Mouse (Mus musculus): ENCODE measurements around the gene Cox7a1. TPM values are rescaled to one million over a fixed set of nuclear protein-coding genes. Genes with fewer than 3 reads are reported as not detected.
A peak's percentile ranks its signal among the peaks of the same experiment; 100 is the strongest.
"Not testable (repeated sequence)": the region's sequence is repeated elsewhere in the genome, so short reads cannot be mapped to it uniquely, and the experiment has no call there.

The Cox7a1 gene
- total RNA-seq (2022), result 1 to 10 TPM; 4.4 to 6.9 (median 5.1) TPM

DNA sequence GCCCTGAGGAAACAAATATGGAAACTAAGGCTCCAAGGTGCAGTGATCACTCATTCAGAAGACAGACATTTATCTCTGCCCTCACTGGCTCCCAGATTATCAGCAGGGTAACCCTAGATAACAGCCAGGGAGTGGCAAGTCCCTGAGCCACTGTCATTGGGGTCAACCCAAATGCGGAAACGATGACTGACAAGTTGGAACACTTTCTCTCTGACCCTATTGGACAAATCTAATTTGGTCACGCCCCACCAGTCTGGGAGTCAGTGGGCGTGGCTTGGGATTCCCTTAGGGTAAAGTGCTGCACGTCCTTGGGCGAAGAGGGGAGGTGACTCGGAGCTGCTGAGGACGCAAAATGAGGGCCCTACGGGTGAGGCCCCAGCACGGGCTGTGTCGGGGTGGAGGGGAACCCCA, at the start of gene Cox7a1:
Cox7a1 (plus strand) TSS at position 266 of the 411 bp plus-strand sequence.
- DNase-seq (ENCODE audit: low spot score in 2 of 2), result peak; percentile 42 to 60

DNA sequence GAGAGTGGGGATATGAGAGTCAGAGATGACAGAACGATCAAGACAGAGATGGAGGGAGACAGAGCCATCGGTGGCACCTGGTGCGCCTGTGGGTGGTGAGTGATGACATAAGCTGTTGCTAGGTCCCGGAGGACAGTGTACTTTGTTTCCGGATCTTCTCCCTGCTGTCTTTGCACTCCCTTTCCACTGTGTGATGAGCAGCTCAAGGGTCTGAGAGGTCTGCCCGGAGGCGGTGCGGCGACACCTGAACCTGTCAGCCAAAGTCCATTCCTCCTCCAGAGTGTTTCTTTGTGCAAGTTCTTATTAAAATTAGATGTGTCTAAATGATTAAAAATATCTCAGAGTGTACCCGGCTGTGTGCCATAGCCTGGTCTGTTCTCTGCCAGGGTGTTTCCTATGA, 47.1 kb upstream of the Cox7a1 start:
- DNase-seq (ENCODE audit: low spot score in 2 of 2), result no peak

DNA sequence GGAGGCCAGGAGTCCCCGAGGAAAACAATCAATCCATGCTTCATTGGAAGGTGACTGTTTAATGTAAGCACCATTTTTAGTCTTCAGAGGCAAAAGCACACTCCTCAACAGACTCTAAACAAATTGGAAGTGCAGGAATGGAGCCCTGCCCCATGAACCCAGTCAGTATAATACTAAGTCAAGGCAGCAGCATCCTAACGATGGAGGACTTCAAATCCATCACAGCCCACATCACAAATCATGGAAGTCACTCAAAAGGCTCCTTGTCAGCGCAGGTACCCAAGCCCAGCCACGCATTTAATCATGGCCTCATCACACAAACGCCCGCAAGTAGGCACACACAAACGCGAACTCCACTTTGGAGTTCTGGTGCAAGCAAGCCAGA, 40.8 kb upstream of the Cox7a1 start:
- no peak for DNase-seq (ENCODE audit: low spot score in 2 of 2)

DNA sequence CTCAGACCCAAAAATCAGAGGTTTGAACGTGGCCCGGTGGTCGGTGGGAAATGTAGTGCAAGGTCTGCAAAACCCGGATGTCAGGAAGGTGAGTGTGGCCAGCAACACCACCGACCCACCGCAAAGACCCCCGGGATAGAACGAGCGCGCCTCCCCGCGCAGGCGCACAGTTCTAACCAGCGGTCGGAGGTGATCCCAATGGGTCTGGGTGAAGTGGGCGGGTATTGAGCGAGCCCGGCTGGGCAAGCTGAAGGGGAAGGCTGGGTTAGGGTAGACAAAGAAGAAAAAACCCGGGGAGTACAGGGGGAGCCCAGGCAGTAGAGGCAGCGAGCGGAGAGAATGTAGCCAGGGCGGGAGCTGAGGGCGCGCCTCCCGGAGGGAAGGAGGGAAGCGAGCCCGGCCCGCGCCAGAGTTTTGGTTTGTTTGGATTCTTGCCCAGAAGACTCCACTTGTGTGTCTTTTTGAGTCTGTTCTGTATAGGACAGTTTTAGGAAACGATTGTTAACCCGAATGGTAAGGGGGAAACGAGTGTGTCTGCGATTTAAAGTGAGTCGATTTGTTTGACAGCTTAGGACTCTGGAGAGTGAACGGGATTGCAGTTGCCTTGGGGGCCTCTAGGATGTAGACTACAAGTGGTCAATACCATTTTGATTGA, 40.3 kb upstream of the Cox7a1 start:
- DNase-seq (ENCODE audit: low spot score in 2 of 2), result peak; percentile 62 to 65

DNA sequence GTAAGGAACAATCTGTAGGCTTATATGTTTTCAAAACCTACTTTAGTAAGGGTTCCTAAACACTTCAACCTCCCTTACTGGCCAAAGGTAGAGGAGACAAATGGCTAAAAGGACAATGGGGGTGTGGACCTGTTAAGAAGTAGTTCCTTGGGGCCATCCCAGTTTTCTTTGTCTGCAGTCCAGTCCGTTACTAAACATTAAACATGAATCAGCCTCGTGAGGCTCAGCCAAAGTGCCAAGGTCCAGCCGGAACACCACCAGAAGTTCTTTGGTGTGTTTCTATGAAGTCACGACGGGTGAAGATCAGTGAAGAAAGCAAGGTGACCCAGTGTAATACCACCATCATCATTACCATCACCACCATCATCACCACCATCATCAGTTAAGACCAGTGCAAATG, 36.9 kb upstream of the Cox7a1 start:
- no peak for DNase-seq (ENCODE audit: low spot score in 2 of 2)

DNA sequence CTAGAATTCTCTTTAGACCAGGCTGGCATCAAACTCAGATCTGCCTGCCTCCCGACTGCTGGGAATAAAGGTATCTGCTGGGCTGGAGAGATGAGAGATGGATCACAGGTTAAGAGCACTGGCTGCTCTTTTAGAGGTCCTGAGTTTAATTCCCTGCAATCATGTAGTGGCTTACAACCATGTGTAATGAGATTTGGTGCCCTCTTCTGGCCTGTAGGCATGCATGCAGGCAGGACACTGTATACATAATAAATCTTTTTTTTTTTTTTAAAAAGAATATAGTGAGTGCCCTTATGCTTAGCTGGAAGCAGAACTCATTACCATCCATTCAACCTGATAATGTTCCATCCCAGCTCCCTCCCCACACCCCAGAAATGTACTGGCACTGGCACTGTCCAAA, 29.9 kb upstream of the Cox7a1 start:
- no peak for DNase-seq (ENCODE audit: low spot score in 2 of 2)

DNA sequence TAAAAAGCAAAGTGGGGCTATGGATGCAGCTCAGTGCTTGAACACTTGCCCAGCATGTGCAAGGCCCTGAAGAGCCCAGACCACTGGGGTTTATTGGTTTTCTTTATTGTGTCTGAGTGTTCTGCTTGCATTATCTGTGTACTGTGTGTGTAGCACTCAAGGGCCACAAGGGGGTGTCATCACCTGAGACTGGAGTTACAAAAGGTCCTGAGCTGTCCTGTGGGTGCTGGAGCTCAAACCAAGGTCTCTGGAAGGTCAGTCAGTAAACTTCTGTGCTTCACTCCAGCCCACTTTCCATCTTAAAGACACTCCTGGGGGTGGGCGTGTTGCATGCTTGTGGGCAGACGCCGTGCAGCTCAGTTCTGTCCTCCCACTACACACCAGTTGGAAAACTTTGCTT, 28.4 kb upstream of the Cox7a1 start:
- DNase-seq (ENCODE audit: low spot score in 2 of 2), result no peak

DNA sequence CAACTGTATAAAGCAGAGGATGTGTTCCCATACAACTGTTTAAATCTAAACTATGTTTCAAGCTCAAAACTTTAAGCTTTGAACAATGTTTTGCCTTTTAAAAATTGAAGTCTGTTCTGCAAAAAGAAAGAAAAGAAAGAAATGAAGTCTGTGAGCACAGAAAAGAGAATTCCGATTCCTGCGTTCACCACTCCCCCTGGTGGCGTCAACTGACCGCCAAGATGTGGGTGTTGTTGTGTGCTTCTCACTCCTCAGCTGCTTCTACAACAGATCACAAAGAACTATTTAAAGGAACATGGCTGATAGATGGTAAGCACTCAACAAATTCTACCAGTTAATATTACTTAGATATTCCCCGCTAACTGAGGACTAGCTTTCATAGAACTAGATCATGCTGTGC, 20.8 kb upstream of the Cox7a1 start:
- no peak for DNase-seq (ENCODE audit: low spot score in 2 of 2)

DNA sequence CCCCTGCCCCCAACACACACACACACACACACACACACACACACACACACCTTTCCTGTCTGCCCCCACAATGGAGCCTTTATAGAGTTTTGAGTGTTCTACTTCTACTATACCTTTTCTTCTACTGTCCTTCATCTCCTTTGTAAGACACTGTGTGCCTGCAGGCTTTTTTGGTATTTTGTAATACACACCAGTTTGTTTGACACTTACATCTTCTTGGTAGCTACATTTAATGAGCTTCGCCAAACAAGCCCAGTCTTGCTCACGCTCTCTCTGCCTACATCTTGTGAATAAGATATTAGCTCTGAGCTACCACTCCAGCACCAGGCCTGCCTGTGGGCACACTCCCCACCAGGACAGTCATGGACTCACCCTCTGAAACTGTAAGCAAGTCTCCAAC, 19.2 kb upstream of the Cox7a1 start:
- no peak for DNase-seq (ENCODE audit: low spot score in 2 of 2)

DNA sequence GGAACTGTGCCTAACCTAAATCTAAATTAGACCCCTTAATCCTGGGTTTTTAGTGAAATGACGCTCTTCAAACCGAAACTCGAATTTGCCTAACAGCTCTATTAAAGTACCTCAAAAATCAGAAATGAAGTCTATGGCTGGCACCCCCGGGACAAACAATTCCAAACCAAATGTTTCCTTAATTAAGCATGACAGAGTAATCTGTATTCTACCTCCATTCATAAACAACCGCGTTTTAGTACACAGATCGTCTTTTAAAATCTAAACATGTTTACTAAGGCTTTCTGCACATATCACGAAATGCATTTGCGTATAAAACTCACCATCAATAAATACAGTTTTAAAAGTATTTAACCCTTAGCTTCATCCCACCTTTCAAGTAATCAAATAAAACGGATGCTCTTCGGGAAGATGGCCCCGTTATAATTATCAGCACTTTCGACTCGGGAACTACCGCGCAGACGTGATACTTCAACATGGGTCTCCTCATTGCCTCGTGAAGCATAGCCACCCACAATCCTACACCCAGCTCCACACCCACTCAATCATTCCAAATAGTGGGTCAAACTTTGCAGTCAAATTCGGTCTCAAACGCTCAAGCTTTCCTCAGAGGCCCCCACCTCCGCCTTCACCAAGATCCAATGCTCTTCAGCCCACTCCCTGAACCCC, 14.9 kb upstream of the Cox7a1 start:
- no peak for DNase-seq (ENCODE audit: low spot score in 2 of 2)

DNA sequence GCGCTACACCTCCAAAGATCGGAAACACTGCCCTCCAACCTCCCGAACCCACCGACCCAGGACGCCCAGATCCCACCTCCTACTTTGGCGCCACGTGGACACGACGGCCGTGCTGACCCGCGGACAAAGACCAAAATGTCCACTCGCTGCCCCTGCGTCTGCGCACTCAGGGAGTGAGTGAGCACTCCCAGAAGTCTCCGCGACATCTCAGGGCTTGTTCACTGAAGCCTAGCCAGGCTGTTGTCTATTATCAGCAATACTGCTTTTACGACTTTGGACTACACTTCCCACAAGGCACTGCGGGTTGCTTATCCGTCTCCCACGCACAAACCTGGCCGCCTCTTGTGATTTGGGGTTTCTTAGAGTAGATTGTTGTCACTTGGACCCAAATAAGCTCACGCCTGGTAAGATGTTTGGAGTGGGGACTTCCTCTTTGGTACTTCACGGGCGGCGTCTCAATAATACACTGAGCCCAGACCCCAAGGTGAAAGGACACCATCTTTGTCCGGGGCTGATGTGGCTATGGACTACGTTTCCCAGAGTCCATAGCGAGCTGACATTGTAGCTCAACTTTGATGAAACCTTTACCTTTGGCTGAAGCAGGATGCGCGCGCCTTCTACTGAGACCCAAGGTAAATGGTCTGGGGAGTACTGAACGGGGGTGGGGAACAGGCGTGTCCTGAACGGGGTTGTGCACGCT, 14.2 kb upstream of the Cox7a1 start, which contains the start of gene Zfp146:
Zfp146 (minus strand) TSS at position 168 of the 700 bp plus-strand sequence.
- DNase-seq (ENCODE audit: low spot score in 2 of 2), result peak; percentile 94

DNA sequence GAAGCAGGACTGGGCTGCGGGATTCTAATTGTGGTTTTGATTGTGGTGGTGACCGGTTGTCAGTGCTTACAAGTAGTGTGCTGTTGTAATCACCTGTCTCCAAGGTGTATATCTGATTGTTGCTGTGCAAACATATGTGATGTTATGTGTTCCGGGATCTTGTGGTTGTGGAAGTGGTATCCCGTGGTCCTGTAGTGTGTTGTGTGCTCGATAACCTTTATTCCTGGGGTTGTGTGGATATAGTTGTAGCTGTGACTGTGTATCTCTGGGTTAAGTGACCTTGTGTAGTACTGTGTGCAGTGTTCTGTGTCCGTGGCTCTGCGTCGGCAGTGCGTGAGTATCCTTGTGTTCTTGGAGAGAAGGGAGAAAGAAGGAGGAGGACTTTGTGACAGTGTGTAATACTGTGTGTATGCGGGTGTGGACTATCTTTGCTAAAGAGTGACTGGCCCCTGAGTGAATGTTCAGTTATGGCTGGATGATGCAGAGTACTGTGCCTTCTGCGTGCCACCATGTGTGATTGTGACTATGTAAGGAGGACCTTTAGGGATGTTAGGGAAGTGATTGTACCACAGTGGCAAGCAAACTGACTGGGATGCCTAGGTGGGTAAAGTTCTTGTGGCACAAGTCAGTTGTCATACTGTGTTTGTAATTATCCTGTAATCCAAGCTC, 13.5 kb upstream of the Cox7a1 start:
- no peak for DNase-seq (ENCODE audit: low spot score in 2 of 2)

DNA sequence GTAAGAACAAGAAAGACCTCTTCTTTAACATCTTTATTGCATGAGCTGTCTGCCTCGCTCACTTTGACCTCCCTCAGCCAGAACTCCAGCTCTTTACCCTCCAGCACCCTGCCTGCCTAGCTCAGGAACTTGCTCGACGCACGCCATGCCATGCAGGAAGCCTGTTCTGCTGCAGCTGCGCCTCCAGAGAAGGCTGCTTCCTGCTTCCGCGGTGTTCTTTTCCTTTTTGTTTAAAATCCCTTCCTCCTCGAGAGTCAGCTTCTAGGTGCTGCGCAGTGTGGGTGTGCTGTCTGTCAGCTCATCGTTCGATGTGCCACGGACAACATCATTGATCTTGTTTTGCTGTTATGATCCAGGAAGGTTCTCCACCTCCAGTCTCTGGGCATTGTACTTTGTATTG, 7.5 kb upstream of the Cox7a1 start:
- no peak for DNase-seq (ENCODE audit: low spot score in 2 of 2)

DNA sequence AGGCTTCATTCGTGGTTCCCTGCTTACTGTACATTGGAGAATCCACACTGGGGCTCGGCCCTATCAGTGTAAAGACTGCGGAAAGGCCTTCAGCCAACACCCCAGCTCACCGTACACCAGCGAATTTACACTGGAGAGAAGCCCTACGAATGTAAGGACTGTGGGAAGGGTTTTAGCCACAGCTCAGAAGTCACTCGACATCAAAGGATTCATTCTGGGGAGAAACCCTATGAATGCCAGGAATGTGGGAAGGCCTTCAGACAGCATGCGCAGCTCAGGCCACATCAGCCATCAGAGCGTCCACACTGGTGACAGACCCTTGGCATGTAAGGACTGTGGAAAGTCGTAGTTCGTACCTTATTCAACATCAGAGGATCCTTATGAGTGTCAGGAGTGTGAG, 5.7 kb upstream of the Cox7a1 start:
- no peak for DNase-seq (ENCODE audit: low spot score in 2 of 2)

DNA sequence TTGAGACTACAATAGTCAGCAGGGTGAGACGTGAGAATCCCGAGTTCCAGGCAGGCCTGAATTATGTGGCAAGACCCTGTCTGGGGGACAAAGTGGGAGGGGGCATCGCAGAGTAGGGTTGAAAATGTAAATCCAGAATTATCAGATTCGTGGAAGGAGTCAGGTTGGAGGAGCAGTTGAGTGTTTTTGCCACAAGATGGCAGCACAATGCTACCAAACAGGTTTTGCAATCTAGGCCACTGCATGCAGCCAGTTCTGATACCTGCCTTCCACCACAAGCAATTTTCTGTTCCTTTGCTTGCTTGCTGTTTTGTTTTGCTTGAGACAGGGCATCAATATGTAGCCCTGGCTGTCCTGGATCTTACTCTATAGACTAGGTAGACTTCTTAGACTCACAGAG, 2.6 kb upstream of the Cox7a1 start:
- DNase-seq (ENCODE audit: low spot score in 2 of 2), result peak; percentile 54 to 77

DNA sequence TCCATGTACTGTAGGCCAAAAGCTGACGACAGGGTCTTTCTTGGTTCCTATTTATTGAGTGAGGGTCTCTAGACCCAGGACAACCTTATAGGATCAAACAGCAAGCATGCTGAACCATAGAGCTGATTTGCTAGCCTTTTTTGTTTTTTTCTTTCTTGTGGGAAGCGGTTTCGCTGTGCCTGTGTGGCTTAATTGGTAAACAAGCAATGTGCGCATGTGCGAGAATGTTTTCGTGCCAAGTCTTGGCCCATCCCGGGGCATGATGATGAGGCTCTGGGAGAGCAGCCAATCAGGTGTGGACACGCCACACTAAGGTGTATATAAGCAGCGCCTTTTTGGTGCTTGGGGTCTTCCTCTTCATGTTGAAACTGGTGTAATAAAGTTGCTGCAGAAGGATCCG, 2.0 kb upstream of the Cox7a1 start:
- DNase-seq (ENCODE audit: low spot score in 2 of 2), result not testable (repeated sequence)

DNA sequence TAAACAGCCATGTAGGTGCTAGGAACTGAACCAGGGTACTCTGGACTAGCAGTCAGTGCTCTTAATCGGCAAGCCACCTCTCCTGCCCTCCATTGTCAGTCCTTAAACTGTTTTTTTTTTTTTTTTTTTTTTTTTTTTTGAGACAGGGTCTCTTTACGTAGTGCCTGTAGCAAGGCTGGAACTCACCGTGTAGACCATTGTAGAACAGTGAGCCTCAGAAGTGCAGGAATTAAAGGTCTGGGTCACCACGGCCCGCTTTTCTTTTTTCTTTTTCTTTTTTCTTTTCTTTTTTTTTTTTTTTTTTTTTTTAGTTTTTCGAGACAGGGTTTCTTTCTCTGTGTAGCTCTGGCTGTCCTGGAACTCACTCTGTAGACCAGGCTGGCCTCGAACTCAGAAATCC, 755 bp upstream of the Cox7a1 start:
- not testable (repeated sequence) for DNase-seq (ENCODE audit: low spot score in 2 of 2)

DNA sequence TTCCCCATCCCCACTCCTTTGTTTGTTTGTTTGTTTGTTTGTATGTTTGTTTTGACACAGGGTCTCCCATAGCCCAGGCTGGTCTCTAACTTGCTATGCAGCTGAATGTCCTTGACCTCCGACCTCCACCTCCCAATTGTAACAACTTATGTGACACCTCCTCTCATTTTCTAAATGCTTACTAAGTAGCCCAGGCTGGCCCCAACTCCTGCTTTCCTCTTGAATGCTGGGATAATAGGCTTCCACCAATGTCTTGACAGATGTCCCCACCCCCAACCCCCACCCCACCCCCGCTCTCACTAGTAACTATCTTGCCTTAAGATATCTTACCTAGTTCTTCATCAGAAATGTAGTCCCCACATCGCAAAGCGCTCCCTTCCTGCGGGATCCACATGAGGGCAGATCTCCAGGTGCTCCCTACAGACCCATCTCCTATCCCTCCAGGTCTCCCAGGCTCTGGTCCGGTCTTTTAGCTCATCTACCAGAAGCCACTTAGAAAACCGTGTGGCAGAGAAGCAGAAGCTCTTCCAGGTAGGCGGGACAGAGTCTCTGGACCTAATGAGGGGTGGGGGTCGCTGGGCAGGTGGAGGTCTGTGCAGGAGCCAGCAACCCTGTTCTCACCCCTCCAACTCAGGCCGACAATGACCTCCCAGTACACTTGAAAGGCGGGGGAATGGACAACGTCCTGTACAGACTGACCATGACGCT, 851 bp downstream of the Cox7a1 start:
- no peak for DNase-seq (ENCODE audit: low spot score in 2 of 2)

DNA sequence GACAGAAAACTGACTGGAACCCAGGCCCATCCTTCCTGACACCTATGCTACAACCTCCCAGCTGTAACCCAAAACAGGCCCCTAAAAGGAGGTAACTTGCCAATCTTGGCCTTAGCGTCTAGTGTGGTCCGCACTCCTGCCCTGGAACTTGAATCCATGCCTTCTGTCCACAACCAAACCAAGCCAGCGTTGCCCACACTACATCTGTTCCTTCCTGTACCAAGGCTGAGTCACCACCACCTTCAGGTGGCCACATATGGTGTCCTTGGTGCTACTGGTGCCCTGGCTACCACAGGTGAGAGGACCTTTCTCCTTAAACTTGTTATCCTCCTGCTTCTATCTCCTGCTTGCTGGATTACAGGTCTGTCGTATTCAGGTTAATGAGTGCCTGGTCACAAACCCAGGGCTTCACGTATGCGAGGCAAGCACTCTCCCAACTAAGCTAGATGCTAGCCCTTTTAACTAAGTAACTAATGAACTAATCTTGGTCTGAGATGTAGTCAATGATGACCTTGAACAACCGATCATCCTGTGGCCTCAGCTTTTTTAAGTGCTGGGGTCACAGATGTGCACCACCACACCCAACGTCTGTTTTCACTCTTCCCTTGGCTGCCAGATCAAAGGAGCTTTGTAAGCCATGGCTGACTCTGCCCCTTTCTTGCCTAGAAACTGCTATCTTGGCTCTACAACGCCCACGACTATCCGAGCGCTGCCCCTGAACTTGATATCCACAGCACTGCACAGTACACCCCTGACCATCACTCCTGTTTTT, 4.6 kb downstream of the Cox7a1 start:
- DNase-seq (ENCODE audit: low spot score in 2 of 2), result no peak

DNA sequence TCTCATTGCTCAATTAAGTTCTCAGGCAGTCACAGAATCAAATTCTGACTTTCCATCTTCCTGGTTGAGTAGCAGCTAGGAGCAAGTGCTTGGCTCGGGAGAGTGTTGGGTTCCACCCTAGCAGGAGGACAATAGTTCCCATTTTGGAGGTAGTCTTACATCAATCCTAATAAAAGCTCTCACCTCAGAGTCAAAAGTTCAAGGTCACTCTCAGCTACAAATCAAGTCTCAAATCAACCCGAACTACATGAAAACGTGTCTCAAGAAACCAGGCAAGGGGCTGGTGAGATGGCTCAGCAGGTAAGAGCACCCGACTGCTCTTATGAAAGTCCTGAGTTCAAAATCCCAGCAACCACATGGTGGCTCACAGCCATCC, 5.2 kb downstream of the Cox7a1 start:
- no peak for DNase-seq (ENCODE audit: low spot score in 2 of 2)

DNA sequence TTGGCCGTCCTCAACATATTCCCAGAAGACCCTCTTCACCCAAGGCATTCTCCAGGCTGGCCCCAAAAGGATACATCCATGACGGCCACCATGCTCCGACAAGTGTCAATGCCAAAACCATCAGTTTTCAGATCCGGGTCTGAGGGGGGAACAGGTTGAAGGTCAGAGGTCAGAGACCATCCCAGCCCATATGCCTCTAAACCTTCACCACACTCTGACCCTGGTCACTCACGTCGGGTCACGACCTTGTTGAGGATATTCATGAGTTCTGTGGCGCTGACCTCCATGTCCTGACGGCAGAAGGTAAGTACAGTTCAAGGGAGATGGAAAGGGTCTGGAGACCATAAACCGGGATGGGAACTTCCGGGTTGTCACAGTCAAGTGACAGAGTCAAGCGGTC, 8.1 kb downstream of the Cox7a1 start:
- no peak for DNase-seq (ENCODE audit: low spot score in 2 of 2)

All from layer of hippocampus, adult 8-10 months (tissue).